Mouse (Mus musculus) A20 (cell line): ENCODE data around the gene Efhd2.

Experiments
- DNase-seq: peaks from one replicate; pipeline ENCODE4 v3.0.0-alpha.2; 2011; ENCODE audit warnings: low read depth, low spot score

Efhd2 gene

DNA sequence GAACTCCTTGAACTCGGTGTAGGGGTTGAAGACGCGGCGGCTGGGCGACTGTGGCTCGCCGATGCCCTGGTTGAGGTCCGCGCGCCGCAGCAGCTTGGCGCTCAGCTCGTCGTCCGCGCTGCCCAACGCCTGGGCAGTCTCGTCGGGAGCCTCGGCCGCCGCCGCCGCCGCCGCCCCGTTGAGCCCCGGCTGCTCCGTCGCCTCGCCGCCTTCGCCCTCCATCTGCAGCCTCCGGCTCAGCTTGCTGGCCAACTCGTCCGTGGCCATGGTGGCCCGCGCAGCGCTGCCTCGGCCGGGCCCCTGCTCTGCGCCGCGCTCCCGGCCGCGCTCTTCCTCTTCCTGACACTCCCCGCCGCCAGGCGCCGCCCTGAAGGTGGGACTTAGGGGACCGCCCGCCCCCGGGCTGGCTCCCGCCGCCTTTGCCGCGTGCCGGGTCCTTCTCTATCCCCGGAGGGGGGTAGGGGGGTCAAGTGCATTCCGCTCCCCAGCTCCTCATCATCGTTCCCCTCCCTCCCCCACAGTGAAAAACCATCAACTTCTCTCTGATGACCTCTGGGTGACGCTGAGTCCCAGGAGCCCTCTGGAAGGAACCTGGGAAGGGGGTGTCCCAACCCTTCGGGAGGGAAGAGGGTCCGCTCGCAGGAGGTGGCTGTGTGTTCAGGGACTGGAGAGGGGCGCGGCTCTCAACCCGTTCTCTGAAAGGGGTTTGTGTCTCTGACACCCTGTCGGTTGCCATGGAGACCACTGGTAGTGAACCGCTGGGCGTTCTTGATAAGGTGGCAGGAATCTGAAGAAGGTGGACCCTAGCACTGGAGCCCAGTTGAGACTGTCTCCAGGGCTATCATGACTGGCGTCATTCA is at the start of gene Efhd2:
Gene Efhd2, minus strand, starts transcription at position 320 of the 860 bp plus-strand sequence.
- DNase-seq = peak; percentile 87

DNA sequence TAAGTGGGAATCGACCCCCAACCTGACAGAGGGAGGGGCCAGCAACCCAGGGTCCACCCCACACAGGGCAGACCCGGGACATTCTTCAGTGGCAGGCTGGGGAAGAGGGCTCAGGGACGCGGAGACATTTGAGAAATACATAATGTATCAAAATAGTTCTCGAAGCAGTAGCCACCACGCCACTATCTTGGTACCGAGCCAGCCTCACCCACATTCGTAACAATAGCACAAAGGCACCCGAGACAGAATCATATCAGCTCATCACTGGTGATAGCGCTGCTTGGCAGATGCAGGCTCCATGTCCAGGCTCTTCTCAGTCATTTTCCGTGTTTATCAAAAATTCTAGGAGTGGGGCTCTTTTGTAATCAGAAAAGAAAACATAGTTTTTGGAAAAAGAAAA is 49.2 kb upstream of the Efhd2 start:
- DNase-seq = no peak

DNA sequence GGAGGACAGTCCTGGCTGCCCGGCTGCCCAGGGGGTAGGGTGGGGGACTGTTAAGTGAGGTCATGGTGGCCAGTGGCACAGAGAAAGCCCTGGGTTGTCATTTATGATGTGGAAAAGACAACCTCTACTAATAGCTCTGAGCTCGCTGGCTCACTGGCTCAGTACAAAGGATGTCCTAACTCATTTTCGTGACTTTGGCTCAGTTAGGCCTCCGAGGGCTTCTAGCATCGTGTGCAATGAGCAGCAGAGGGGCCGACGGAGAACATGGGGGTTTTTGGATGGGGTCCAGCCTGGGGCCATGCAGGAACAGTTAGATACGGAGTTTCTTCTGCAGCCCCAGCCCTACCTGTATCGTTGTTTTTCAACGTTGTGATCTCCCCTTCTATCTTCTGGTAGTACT is 45.7 kb upstream of the Efhd2 start:
- no peak for DNase-seq

DNA sequence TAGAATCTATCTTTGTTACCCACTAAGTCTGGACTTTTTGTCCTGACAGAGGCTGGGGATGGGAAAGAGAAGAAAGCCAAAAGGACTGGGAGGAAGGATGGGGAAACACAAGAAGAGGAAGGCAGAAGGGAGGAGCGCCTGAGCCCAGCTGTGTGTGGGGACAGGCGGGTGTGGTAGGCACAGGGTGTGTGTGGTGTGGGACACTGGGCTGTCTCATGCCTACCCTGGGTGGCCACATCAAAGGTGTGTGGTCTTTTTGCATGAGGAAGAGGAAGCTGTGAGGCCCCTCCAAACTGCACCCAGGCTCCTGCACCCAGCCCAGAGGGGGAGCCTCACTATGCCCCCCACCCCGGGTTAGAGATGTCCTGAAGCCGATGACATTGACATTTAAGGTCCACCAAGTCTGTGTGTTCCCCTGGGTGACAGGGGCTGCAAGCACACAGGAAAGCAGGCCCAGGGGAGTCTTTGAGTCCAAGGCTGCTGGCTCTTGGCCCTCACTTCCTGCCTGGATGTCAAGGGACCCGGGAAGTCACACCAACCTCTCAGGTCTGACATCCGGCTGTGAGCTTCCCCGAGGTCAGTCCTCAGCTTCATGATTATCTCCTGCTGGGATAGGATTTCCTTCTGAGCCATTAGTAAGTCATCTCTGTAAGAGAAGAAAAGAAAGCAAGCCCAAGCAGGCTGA is 43.2 kb upstream of the Efhd2 start:
- no peak for DNase-seq

DNA sequence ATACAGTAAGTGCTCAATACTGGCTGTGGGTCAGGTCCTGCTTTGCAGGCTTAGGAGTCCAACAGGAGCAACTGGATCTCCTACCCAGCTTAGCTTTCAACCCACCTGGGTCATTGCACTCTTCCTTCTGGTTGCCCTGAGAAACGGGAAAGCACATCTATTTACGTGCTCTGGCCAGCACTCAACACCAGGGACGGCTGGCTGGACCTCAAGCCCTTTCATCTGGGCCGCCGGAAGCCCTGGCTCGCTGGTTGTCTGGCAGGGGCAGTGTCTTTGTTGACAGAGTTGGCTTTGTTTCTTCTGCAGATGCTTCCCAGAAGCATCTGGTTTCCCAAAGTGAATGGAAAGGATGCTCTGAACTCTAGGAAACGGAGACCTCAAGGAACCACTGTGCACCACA is 39.3 kb upstream of the Efhd2 start:
- no peak for DNase-seq

DNA sequence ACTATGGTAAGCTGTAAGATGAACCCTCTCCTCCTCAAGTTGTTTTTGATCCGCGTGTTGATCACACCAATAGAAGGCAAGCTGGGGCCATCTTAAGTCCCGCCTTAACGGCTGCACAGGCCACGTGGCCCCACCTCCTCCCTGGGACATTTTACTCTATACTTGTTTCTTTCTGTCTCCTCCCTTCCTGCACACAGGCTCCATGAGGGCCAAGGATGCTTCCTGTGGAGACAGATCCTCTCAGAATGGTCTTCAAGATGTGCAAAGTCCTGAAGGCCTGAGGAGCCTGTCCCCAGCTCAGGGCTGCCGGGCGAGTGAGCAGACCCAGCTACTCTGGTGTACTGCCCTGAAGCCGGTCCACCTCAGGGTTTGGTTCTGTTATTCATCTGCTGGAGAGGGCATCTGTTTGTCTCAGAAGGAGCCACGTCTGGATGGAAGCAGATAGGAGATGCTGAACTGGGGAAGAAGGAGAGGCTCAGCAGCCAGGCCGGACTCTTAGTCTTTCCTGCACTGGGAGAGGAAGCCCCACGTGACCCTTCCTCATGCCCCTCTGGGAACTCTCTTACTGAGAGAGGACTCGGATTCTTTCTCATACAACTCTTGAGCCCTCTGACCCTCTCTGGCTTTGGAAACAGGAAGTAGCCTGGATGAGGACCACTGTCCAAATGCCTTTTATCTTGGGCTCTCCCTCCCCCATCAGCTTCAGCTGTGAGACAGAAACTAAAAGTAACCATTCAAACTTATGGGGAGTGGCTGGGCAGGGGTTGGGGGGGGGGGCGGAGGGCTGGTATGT is 38.7 kb upstream of the Efhd2 start:
- DNase-seq = no peak

DNA sequence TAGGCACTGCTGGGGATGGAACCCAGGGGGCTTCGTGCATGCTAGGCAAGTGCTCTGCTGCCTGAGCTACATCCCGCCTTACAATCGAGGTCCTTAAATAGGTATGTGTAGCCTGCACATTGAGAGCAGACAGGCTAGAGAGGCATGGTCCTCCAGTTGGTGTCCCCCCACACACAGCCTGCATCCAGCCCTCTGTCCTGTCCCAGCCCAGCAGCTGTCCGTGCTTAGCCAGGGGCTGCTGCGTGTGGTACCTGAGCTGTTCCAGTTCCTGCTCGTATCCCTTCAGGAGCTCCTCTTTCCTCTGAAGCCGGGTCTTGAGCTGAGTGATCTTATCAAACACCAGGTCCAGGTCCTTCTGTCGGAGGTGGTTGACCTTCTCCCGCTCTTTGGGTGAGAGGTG is 30.0 kb upstream of the Efhd2 start:
- DNase-seq = no peak

DNA sequence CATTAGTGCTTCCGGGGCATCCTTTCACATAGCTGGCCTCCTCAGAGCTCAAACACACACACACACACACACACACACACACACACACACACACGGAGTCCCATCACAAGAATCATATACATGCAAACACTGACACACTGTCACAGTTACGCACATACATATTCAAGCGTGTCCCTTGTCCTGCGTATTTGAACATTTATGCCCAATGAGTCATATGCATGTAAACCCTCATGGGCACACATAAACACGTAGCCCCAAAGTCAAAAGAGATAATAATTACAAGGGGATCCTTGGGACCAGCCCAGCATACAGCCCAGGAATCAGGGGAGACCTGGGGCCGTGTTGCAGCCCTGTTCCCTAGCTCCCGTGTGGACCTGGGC is 27.7 kb upstream of the Efhd2 start:
- no peak for DNase-seq

DNA sequence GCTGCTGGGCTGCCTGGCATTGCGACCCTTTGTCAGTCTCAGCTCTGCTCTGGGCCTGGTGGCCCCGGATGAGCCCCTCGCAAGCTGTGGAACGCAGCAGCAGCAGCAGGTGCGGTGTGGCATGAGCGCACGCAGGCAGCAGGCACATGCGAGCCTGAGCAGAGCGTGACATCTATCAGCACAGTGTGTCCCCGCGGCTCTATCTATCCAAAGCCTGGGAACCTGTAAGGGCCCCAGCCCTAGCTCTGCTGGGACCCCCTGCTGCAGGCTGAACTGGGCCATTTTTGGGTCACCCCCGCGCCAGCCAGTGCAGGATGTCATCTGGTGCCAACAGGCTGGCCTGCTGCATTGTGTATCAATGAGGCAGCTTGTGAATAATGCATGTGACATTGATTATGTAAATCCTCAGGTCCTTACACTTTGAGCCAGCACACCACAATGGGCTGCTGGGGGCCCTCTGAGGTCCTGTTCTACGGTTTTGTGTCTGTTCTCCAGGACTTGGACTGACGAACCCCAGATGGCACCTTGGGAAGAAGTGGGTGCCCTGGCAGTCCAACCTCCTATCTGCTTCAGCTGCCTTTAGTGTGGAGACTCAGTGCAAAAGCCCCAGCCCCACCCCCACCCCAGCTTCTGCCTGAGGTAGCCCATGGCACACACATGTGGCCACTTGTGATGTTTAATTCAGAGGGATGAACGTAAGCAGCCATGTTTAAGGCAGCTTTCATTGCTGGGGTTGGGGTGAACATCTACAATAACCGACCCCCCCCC is 27.2 kb upstream of the Efhd2 start:
- no peak for DNase-seq

DNA sequence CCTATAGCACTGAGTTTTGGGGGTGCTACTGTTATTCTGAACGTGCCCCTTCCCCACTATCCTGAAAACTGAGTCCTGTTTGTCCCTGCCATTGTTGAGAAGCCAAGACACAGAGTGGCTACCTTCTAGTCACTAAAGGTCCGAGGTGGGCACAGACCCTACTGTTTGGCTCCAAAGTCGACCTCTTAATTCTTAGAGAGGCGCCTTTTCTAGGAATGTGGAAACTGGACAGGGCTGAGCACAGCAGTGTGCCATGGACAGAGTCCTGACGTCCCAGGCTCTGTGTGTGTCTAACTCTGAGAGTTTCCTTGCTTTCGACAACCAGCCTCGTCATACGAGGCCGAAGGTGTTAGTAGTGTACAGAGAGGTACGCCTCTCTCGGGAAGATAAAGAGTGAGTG is 25.7 kb upstream of the Efhd2 start:
- DNase-seq = no peak

DNA sequence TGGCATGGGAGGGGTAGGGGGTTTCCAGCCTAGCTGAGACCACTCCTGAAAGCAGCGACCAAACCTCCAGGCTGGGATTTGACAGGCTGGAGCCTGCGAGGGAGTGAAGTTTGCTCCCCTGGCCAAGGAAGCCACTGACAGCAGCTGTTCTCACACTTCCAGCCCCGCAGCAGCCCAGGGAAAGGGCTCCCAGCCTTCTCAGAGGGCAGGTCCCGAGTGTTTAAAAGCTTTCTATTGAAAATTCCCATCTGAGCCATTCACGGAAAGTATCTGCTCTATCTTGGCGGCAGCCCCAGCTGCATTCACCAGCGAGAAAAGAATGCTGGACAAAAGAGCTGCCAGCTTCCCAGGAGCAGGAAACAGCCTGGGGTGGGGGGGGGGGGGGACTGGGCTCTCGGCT is 25.2 kb upstream of the Efhd2 start:
- no peak for DNase-seq

DNA sequence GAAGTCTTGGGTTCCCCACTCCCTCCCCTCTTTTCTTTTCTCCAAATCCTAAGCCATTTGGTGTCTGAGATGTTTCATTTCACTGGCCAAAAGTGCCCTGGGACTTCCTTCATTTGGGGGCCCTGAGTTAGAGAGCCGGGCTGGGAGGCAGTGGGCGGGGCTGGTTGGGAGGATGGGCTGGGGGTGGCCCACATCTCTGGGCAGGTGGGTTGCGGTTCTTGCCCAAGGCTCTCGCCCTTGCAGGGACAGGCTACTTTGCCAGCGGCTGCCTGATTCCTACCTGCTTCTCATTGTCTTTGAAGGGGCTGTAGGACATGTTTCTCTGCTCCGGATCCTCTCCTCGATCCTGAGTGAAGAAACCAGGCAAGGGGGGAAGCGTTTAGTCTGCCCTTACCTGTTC is 24.2 kb upstream of the Efhd2 start:
- no peak for DNase-seq

DNA sequence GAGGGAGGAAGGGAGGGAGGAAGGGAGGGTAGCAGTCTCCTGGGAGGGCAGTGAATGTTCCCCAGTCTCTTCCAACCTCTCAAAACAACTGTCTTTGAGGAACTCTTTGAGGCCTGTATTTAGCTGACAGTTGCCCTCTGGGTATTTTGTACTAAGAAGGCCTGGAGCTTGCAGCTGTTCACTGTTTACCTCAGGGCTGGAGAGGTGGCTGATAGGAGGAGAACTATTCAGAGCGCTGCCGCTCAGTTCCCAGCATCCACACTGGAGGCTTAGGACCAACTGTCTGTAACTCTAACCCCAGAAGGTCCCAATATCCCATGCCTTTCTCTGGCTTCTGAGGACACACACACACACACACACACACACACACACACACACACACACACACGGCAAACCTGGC is 23.1 kb upstream of the Efhd2 start:
- no peak for DNase-seq

DNA sequence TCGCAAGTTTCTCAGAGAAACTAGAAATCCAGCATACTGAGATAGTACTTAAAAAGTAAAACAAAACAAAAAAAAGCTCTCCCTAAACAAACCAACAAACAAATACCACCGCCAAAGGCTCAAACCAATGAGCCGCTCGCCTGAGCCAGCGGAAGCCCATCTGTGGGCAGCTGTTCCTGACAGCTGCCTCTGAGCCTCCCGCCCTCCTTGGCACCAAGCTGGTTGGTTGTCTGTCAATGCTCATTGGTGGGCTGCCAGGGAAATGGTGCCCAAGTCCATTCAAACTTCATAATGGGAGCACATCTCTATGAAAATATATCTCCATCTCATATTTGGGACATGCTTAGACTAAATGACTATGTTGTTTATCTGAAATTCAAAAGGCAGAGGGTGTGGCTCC is 22.5 kb upstream of the Efhd2 start:
- no peak for DNase-seq

DNA sequence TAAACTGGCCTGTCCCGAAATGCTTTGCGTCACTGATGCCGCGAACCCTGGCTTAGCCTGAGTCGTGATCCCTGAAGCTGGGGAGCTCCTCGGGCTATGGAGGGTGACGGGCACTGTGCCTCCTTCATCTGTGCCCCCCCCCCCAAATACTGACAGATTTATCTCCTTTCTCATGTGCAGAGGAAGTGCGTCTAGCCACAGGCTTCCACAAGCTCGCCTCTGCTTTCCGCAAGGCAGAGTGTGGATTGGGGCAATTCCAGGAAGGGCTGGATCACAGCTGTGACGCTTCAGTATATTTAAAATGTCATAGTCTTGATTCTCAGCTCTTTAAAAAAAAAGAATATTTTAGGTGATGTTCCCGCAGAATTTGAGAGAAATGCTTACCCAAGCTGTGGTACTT is 21.1 kb upstream of the Efhd2 start:
- DNase-seq = no peak

DNA sequence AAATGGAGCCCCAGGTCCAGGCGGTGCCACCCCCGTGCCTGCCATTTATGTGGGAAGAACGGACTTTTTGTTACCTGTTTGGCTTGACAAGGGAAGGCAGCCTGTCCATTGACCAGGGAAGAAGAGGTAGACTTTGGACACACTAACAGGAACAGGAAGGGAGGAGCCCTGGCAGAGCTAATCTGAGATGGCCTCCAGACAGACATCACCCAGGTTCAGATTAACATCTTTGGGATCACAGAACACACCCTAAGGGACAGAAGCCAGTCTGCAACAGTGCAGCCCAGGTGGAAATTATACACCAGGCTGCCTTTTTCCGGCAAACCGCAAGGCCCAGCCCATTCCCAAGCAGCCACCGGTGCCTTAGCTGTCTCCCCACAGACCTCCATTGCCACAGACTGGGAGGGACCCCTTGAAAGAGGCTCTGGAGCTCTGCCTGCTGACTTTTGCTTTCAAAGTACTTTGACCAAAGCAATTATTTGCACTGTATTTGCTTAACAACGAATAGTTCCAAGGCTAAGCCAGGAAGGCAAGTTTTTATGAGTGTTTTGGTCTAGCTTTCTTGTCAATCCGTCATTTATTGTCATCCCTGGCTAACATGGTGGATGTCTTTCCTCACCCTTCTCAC is 18.6 kb upstream of the Efhd2 start:
- no peak for DNase-seq

DNA sequence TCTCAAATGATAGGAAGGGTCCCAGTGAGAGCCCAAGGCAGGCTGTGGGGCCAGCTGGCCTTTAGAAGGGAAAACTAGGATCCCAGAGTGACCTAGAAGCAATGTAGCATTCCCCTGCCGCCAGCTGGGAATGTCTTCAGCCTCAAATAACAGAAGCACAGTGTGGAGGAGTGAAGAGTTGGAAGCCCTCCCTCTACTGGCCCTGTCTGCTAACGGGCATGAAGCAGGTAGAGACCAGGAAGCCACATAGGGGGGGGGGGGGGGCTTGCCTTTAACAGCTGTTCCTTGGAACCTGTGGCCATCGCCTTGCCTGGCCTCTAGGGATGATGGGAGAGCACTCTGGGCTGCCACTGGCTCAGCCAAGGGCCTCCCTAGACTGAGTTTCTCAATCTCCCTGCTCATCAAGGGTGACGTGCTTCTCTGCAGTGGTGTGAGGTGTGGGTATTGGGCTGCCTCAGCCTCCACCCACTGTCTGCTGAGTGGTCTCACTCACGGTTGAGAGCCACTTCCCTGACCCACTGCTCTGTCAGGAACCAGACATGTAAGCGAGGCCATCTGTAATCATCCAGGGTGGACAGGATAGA is 11.8 kb upstream of the Efhd2 start:
- no peak for DNase-seq

DNA sequence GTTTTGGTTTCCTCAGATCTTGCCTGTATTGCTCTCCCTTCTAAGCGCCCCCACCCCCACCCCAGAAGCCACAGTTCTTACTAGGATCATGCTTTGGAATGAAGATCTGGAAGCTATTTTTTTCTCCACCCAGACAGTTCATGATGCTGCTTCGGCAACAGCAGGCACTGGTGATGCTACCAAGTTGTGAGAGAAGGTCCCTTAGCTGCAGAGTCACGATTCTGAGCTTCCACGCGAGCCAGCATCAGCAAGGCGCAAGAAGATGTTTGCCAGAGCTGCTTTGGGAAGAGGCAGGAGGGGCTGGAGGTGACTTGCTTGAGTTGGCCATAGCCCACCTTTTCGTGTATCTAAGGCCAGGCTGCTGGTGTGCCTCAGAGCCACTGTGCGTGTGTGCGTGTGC is 10.7 kb upstream of the Efhd2 start:
- DNase-seq = no peak

DNA sequence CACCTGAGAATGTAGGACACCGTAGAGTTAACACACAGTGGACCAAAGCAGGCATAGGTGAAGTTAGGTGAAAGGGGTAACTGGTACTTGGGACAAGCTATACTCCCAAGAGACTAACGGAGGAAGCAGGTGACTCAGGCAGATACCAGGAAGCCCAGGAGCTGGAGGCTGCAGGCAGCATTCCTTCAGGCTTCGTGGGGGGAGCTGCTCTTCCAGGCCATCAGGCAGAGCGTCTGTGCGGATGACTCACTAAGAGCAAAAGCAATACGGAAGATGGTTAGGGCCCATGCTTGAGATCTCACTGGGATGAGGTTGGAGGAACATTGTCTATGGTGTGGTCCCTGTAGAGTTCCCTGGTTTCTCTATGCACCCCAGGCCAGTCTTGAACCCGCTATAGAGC is 8.1 kb upstream of the Efhd2 start:
- DNase-seq = no peak

DNA sequence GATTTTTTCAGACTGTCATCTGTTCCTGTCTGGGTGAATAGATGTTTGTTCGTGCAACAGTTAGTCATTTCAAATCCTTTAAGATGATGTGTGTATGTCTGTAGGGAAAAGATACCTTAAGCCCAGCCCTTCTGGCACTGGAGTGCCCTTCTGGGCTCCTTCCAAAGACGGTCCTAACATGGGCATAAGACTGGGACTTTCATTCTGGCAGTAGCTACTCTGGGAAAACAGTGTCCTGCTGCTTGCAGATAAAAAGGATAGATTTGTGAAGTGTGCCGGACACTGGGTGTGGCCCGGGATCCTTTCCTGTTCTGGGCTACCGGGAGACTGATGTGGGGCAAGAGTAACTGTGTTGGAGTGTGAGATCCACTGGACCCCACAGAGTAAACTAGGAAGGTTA is 7.2 kb upstream of the Efhd2 start:
- DNase-seq = no peak
